Mouse (Mus musculus): ENCODE results near the gene Ralgps1. TPM values are rescaled to one million over a fixed set of nuclear protein-coding genes. Genes with fewer than 3 reads are reported as not detected.

The Ralgps1 gene
- polyA plus RNA-seq, 1 experiment from 2014 or later, result 2.8 TPM

DNA sequence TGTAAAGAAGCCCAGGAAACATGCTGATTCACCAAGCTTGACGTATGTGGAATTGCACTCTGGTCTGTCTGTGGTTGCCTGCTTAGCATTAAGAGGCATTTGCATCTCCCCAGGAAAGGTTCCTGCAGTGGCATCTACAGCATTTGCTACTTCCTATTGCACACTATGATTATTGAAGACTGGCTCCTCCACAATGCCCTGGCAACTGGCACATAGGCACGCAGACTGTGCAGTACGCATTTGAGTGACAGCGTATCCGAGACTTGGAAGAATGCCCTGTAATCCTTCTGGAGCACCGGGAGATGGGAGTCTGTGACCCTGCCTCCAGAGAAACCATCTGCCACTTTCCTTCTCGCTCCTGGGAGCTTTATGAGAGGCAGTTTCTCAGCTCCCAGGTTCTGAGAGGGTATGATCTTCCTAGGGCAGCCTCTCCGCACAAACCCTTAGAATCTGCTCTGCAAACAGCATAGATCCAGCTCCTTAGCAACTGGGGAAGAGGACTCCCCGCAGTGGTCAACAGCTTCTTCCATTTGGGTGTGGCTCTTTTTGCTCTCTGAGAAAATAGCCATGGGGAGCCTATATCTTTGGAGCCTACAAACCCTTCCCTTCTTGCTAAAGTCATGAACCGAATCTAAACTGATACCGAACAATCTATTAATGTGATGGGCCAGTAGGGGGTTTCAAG, 22.8 kb upstream of the Ralgps1 start:
- H3K9ac ChIP-seq, result no peak overlapping the region
- no peaks in the 10 kb centered on the region for H3K9me3 ChIP-seq
- H3K4me2 ChIP-seq, result no peak overlapping the region
- no peaks in the 10 kb centered on the region for H3K27me3 ChIP-seq
- H3K27ac ChIP-seq, result no peak overlapping the region
- no peak for ATAC-seq (ENCODE audit: insufficient number of reproducible peaks, low FRiP score, low TSS enrichment, low read depth)
- 71% methylated on average over 11 of the region's 11 CpGs for WGBS
- H3K36me3 ChIP-seq, result no peaks in the 10 kb centered on the region
- H3K4me1 ChIP-seq, result no peaks in the 10 kb centered on the region
- no peak overlapping the region for H3K4me3 ChIP-seq

- no peak overlapping the region for H3K27ac ChIP-seq
- H3K4me3 ChIP-seq, result no peak overlapping the region
- no peaks in the 10 kb centered on the region for H3K4me1 ChIP-seq
- H3K36me3 ChIP-seq, result no peaks in the 10 kb centered on the region
- no peak overlapping the region for H3K4me2 ChIP-seq
- H3K9ac ChIP-seq, result no peak overlapping the region
- no peaks in the 10 kb centered on the region for H3K9me3 ChIP-seq
- H3K27me3 ChIP-seq, result no peaks in the 10 kb centered on the region
- ATAC-seq (ENCODE audit: insufficient number of reproducible peaks, low FRiP score, low TSS enrichment, low read depth), result no peak
Measured at GRCm38 (mm10) chr2:33393021-33393420, 21.7 kb upstream of the Ralgps1 start.

- H3K27ac ChIP-seq, result no peak overlapping the region
- no peak for ATAC-seq (ENCODE audit: insufficient number of reproducible peaks, low FRiP score, low TSS enrichment, low read depth)
- H3K9ac ChIP-seq, result no peak overlapping the region
- no peaks in the 10 kb centered on the region for H3K9me3 ChIP-seq
- H3K4me1 ChIP-seq, result peaks cover 6% of the 10 kb centered on the region
- H3K4me3 ChIP-seq, result peak overlapping the region; percentile 60
- H3K4me2 ChIP-seq, result peak overlapping the region; percentile 82
- H3K36me3 ChIP-seq, result no peaks in the 10 kb centered on the region
- WGBS, result 30% methylated on average over 18 of the region's 18 CpGs
- H3K27me3 ChIP-seq, result no peaks in the 10 kb centered on the region
Measured at GRCm38 (mm10) chr2:33371648-33372408, 542 bp upstream of the Ralgps1 start.

- peak; percentile 25; the same call in 1 of the 2 replicates for ATAC-seq (ENCODE audit: insufficient number of reproducible peaks, low FRiP score, low TSS enrichment, low read depth)
- H3K4me1 ChIP-seq, result peaks cover 6% of the 10 kb centered on the region
- peak overlapping the region; percentile 82 for H3K4me2 ChIP-seq
- no peaks in the 10 kb centered on the region for H3K9me3 ChIP-seq
- no peak overlapping the region for H3K27ac ChIP-seq
- no peaks in the 10 kb centered on the region for H3K36me3 ChIP-seq
- H3K27me3 ChIP-seq, result no peaks in the 10 kb centered on the region
- no peak overlapping the region for H3K9ac ChIP-seq
- 14% methylated on average over 12 of the region's 15 CpGs for WGBS
- H3K4me3 ChIP-seq, result peak overlapping the region; percentile 60
Measured at GRCm38 (mm10) chr2:33370276-33370776, 960 bp downstream of the Ralgps1 start.

GRCm38 (mm10) chr2:33369453-33369852, 1.8 kb downstream of the Ralgps1 start:
- no peaks in the 10 kb centered on the region for H3K36me3 ChIP-seq
- no peaks in the 10 kb centered on the region for H3K9me3 ChIP-seq
- H3K4me3 ChIP-seq, result no peak overlapping the region
- no peaks in the 10 kb centered on the region for H3K27me3 ChIP-seq
- no peak overlapping the region for H3K27ac ChIP-seq
- no peak overlapping the region for H3K9ac ChIP-seq
- H3K4me2 ChIP-seq, result no peak overlapping the region
- WGBS, result 76% methylated on average over 3 of the region's 3 CpGs
- ATAC-seq (ENCODE audit: insufficient number of reproducible peaks, low FRiP score, low TSS enrichment, low read depth), result no peak
- H3K4me1 ChIP-seq, result peaks cover 6% of the 10 kb centered on the region

GRCm38 (mm10) chr2:33368486-33368885, 2.8 kb downstream of the Ralgps1 start:
- 76% methylated on average over 1 of the region's 1 CpGs for WGBS
- Histone ChIP-seq H3K9me3 (no peaks in the 10 kb centered on the region), H3K4me1 (peaks cover 6% of the 10 kb centered on the region), H3K4me2 (no peak overlapping the region), H3K4me3 (no peak overlapping the region), H3K9ac (no peak overlapping the region), H3K36me3 (no peaks in the 10 kb centered on the region), H3K27ac (no peak overlapping the region), H3K27me3 (no peaks in the 10 kb centered on the region)
- no peak for ATAC-seq (ENCODE audit: insufficient number of reproducible peaks, low FRiP score, low TSS enrichment, low read depth)

- Histone ChIP-seq H3K9me3 (no peaks in the 10 kb centered on the region), H3K4me1 (peaks cover 6% of the 10 kb centered on the region), H3K9ac (no peak overlapping the region), H3K4me3 (no peak overlapping the region), H3K36me3 (no peaks in the 10 kb centered on the region), H3K27ac (no peak overlapping the region), H3K27me3 (no peaks in the 10 kb centered on the region), H3K4me2 (no peak overlapping the region)
- ATAC-seq (ENCODE audit: insufficient number of reproducible peaks, low FRiP score, low TSS enrichment, low read depth), result no peak
- 73% methylated on average over 9 of the region's 9 CpGs for WGBS
Measured at GRCm38 (mm10) chr2:33365703-33366471, 5.4 kb downstream of the Ralgps1 start.

DNA sequence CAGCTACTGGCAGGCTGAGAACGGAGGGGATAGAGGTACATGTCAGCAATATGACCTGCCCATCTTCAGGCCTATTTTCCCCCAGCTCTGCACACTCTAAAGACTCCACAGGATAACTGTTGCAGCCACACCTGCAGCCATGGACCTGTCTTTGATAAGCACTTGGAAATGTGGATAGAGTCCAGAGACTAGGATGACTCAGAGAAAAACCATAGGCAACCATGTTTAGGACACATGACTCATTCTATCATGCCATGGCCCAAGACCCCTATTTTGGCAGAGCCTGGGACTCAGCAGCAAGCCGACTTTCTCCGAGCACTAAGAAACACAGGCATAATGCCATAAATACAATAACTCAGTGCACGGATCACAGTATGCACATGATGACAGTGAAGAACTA, 6.6 kb downstream of the Ralgps1 start:
- Histone ChIP-seq H3K4me1 (no peaks in the 10 kb centered on the region), H3K27me3 (no peaks in the 10 kb centered on the region), H3K36me3 (no peaks in the 10 kb centered on the region), H3K4me3 (no peak overlapping the region), H3K9ac (no peak overlapping the region), H3K4me2 (no peak overlapping the region), H3K27ac (no peak overlapping the region), H3K9me3 (no peaks in the 10 kb centered on the region)
- ATAC-seq (ENCODE audit: insufficient number of reproducible peaks, low FRiP score, low TSS enrichment, low read depth), result no peak
- WGBS, result 90% methylated on average over 4 of the region's 4 CpGs

DNA sequence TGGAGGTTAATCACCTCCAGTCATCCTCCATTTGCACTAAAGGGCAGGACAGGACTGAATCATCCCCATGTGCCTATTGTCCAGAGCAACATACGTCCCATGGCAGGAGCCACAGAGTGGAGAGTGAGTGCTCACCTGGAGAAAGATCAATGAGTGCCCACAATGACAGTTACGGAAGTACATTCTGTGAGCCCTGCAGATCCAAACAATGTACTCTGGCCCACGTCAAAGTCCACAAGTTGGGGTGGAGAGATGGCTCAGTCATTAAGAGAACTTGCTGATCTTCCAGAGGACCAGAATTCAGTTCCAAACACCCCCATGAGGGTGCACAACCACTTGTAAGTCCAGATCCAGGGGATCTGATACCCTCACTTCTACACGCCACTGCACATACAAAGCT, 7.4 kb downstream of the Ralgps1 start:
- no peaks in the 10 kb centered on the region for H3K27me3 ChIP-seq
- no peak overlapping the region for H3K4me3 ChIP-seq
- H3K9ac ChIP-seq, result no peak overlapping the region
- no peaks in the 10 kb centered on the region for H3K36me3 ChIP-seq
- no peak for ATAC-seq (ENCODE audit: insufficient number of reproducible peaks, low FRiP score, low TSS enrichment, low read depth)
- H3K9me3 ChIP-seq, result no peaks in the 10 kb centered on the region
- H3K4me1 ChIP-seq, result no peaks in the 10 kb centered on the region
- H3K4me2 ChIP-seq, result no peak overlapping the region
- WGBS, result 90% methylated on average over 4 of the region's 4 CpGs
- H3K27ac ChIP-seq, result no peak overlapping the region

- WGBS, result 72% methylated on average over 9 of the region's 9 CpGs
Measured at GRCm38 (mm10) chr2:33361139-33361716, 10.1 kb downstream of the Ralgps1 start.

GRCm38 (mm10) chr2:33360564-33360963, 10.7 kb downstream of the Ralgps1 start:
- no peak overlapping the region for H3K9ac ChIP-seq
- peaks cover 1% of the 10 kb centered on the region; the same call in 1 of the 2 replicates for H3K4me1 ChIP-seq
- no peaks in the 10 kb centered on the region for H3K9me3 ChIP-seq
- H3K27me3 ChIP-seq, result no peaks in the 10 kb centered on the region
- H3K4me2 ChIP-seq, result no peak overlapping the region
- ATAC-seq (ENCODE audit: insufficient number of reproducible peaks, low FRiP score, low TSS enrichment, low read depth), result no peak
- no peaks in the 10 kb centered on the region for H3K36me3 ChIP-seq
- H3K27ac ChIP-seq, result no peak overlapping the region
- no peak overlapping the region for H3K4me3 ChIP-seq
- 82% methylated on average over 3 of the region's 3 CpGs for WGBS

More at GRCm38 (mm10) chr2:33361139-33361716, 10.1 kb downstream of the Ralgps1 start:
- no peaks in the 10 kb centered on the region for H3K36me3 ChIP-seq
- no peak for ATAC-seq (ENCODE audit: insufficient number of reproducible peaks, low FRiP score, low TSS enrichment, low read depth)
- H3K9ac ChIP-seq, result no peak overlapping the region
- H3K27ac ChIP-seq, result no peak overlapping the region
- no peak overlapping the region for H3K4me3 ChIP-seq
- H3K4me2 ChIP-seq, result no peak overlapping the region
- H3K9me3 ChIP-seq, result no peaks in the 10 kb centered on the region
- H3K4me1 ChIP-seq, result no peaks in the 10 kb centered on the region
- no peaks in the 10 kb centered on the region for H3K27me3 ChIP-seq
